11 mouse cellular contexts compared by ENCODE assay signal in the genomic region with DNA sequence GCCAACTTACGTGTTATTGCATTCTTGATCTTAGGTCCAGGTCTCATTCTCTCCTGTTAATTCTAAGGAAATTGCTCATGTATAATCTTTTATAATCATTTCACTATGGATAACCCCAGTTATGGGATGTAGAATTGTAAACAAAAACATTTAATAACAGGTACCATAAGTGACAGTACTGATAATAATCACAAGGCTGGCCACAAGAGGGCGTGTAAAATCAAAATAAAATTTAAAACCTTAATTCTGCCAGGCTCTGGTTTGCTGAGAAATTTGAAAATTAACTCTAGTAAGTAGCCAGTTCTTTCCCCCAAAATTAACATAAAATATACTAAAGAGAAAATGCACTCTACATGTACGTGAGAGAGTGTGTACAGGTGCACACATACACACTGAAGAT. TPM values are rescaled to one million over a fixed set of nuclear protein-coding genes. Genes with fewer than 3 reads are reported as not detected.
A peak's percentile ranks its signal among the peaks of the same experiment; 100 is the strongest.
DNase-seq lines count a peak whose midpoint lies in the region; ATAC-seq and TF ChIP-seq lines count a peak whose summit lies in the region.
"Had no signal": no experiment of that assay in that cellular context is flagged by ENCODE, and none has a peak within 500 bp of the region (broad histone marks: within the 10 kb centered on the region; RNA-seq: fewer than 3 reads in every experiment).

No protein-coding gene starts in this region.

- TF ChIP-seq CTCF in intestine, postnatal 0 days (IDR thresholded peaks at IDR 0.05; ENCODE audit: low read depth) = peak; percentile 48
- TF ChIP-seq CTCF in midbrain, postnatal 0 days (IDR thresholded peaks at IDR 0.05) = peak; percentile 70

- WGBS in intestine, postnatal 0 days = 70% methylated on average over 3 of the region's 3 CpGs
- WGBS in intestine, embryonic 15.5 days = 72% methylated on average over 3 of the region's 3 CpGs
- WGBS in embryonic facial prominence, embryonic 14.5 days = 66% methylated on average over 3 of the region's 3 CpGs
- WGBS in midbrain, postnatal 0 days = 71% methylated on average over 3 of the region's 3 CpGs

- ATAC-seq in intestine, postnatal 0 days = no peak
- ATAC-seq in intestine, embryonic 15.5 days = no peak
- no peak for ATAC-seq in embryonic facial prominence, embryonic 14.5 days (ENCODE audit: low read depth)
- ATAC-seq in midbrain, postnatal 0 days (ENCODE audit: low FRiP score) = no peak
- no peak for ATAC-seq in megakaryocyte-erythroid progenitor cell, adult 5-6 weeks (replicated peaks; ENCODE audit: low FRiP score, low TSS enrichment, poor library complexity, severe bottlenecking)

- no peaks in the 10 kb centered on the region for H3K27me3 ChIP-seq in intestine, postnatal 0 days (replicated peaks; ENCODE audit: control insufficient read depth, insufficient read depth, low read length)
- no peaks in the 10 kb centered on the region for H3K27me3 ChIP-seq in intestine, embryonic 15.5 days (replicated peaks)
- no peaks in the 10 kb centered on the region for H3K27me3 ChIP-seq in embryonic facial prominence, embryonic 14.5 days (replicated peaks; ENCODE audit: control insufficient read depth, insufficient read depth, low read length)
- H3K27me3 ChIP-seq in midbrain, postnatal 0 days (ENCODE audit: insufficient read depth, low read length) = no peaks in the 10 kb centered on the region
- H3K27me3 ChIP-seq: limb, embryonic 13.5 days had no signal

- no peaks in the 10 kb centered on the region for H3K9me3 ChIP-seq in intestine, postnatal 0 days (ENCODE audit: control insufficient read depth)
- no peaks in the 10 kb centered on the region for H3K9me3 ChIP-seq in intestine, embryonic 15.5 days
- H3K9me3 ChIP-seq in embryonic facial prominence, embryonic 14.5 days (ENCODE audit: control insufficient read depth, low read length) = no peaks in the 10 kb centered on the region
- no peaks in the 10 kb centered on the region for H3K9me3 ChIP-seq in midbrain, postnatal 0 days (ENCODE audit: low read length)
- H3K9me3 ChIP-seq: limb, embryonic 13.5 days had no signal

- H3K4me1 ChIP-seq in intestine, postnatal 0 days (replicated peaks; ENCODE audit: control insufficient read depth, insufficient read depth, low read length) = no peaks in the 10 kb centered on the region
- no peaks in the 10 kb centered on the region for H3K4me1 ChIP-seq in intestine, embryonic 15.5 days (replicated peaks)
- H3K4me1 ChIP-seq in embryonic facial prominence, embryonic 14.5 days (ENCODE audit: control insufficient read depth, insufficient read depth, low read length) = no peaks in the 10 kb centered on the region
- H3K4me1 ChIP-seq in midbrain, postnatal 0 days (ENCODE audit: insufficient read depth, low read length) = no peaks in the 10 kb centered on the region
- H3K4me1 ChIP-seq: limb, embryonic 13.5 days had no signal

- H3K27ac ChIP-seq in intestine, postnatal 0 days (ENCODE audit: low read depth, low read length) = no peak overlapping the region
- no peak overlapping the region for H3K27ac ChIP-seq in intestine, embryonic 15.5 days
- no peak overlapping the region for H3K27ac ChIP-seq in embryonic facial prominence, embryonic 14.5 days (replicated peaks; ENCODE audit: low read depth, low read length)
- no peak overlapping the region for H3K27ac ChIP-seq in midbrain, postnatal 0 days (ENCODE audit: low read depth, low read length)
- H3K27ac ChIP-seq: limb, embryonic 13.5 days had no signal

- H3K4me3 ChIP-seq in intestine, postnatal 0 days (ENCODE audit: low read depth, low read length) = no peak overlapping the region
- H3K4me3 ChIP-seq in intestine, embryonic 15.5 days (replicated peaks) = no peak overlapping the region
- H3K4me3 ChIP-seq in embryonic facial prominence, embryonic 14.5 days (ENCODE audit: low read depth, low read length) = no peak overlapping the region
- H3K4me3 ChIP-seq in midbrain, postnatal 0 days (ENCODE audit: low read depth, low read length) = no peak overlapping the region
- H3K4me3 ChIP-seq: limb, embryonic 13.5 days had no signal

- H3K36me3 ChIP-seq in intestine, postnatal 0 days (ENCODE audit: control insufficient read depth, insufficient read depth) = peaks cover 17% of the 10 kb centered on the region
- H3K36me3 ChIP-seq in intestine, embryonic 15.5 days = no peaks in the 10 kb centered on the region
- 0 out of 2 replicates have a peak, but pooled peaks cover 3% of the 10 kb centered on the region for H3K36me3 ChIP-seq in embryonic facial prominence, embryonic 14.5 days (ENCODE audit: control insufficient read depth, insufficient read depth, low read length)
- no peaks in the 10 kb centered on the region for H3K36me3 ChIP-seq in midbrain, postnatal 0 days (ENCODE audit: insufficient read depth, low read length)

- DNase-seq in lung, postnatal 14 days = peak; percentile 8
- no peak for DNase-seq in lung, postnatal 4 days
- DNase-seq in embryonic facial prominence, embryonic 14.5 days (ENCODE audit: low spot score) = peak; percentile 7
- peak; percentile 42 for DNase-seq in midbrain, postnatal 0 days (ENCODE audit: low spot score)
- no peak for DNase-seq in gastrocnemius, adult 18-20 months (ENCODE audit: low spot score)
- DNase-seq: heart, adult 18-20 months had no signal

- no peak overlapping the region for H3K9ac ChIP-seq in intestine, postnatal 0 days (ENCODE audit: low read depth, low read length)
- no peak overlapping the region for H3K9ac ChIP-seq in intestine, embryonic 15.5 days
- H3K9ac ChIP-seq in embryonic facial prominence, embryonic 14.5 days (ENCODE audit: low read depth, low read length) = no peak overlapping the region
- no peak overlapping the region for H3K9ac ChIP-seq in midbrain, postnatal 0 days (replicated peaks; ENCODE audit: low read length, poor library complexity, severe bottlenecking)
- H3K9ac ChIP-seq: limb, embryonic 13.5 days had no signal

- H3K4me2 ChIP-seq in intestine, postnatal 0 days (replicated peaks; ENCODE audit: low read depth) = no peak overlapping the region
- H3K4me2 ChIP-seq in intestine, embryonic 15.5 days (replicated peaks) = no peak overlapping the region
- no peak overlapping the region for H3K4me2 ChIP-seq in embryonic facial prominence, embryonic 14.5 days (ENCODE audit: low read depth, low read length)
- no peak overlapping the region for H3K4me2 ChIP-seq in midbrain, postnatal 0 days (ENCODE audit: low read depth, low read length, poor library complexity, severe bottlenecking)
- H3K4me2 ChIP-seq: limb, embryonic 13.5 days had no signal

RNA-seq across cellular contexts. Expression of a gene that starts 16.7 kb away (rescaled TPM):
- polyA plus RNA-seq in intestine, postnatal 0 days (2015; fragmentation: Nextera tagmentation; extraction: Ambion mirVana) = 39.8 and 41.6 TPM in 2 replicates
- polyA plus RNA-seq in intestine, embryonic 15.5 days (2015; fragmentation: Nextera tagmentation; extraction: Ambion mirVana) = 46.3 and 49.6 TPM in 2 replicates
- 42.7 and 48.7 TPM in 2 replicates for polyA plus RNA-seq in embryonic facial prominence, embryonic 14.5 days (2014; fragmentation: Nextera tagmentation; extraction: Ambion mirVana)
- 20.8 and 26.4 TPM in 2 replicates for total RNA-seq in midbrain, postnatal 0 days (2014; rRNA removed)
- 36.3 and 37.3 TPM in 2 replicates for polyA plus RNA-seq in midbrain, postnatal 0 days (2015; fragmentation: Nextera tagmentation; extraction: Ambion mirVana)
- total RNA-seq in megakaryocyte-erythroid progenitor cell, adult 5-6 weeks (2014; fragmentation: Nextera tagmentation) = 32.7 and 38.7 TPM in 2 replicates
- total RNA-seq in megakaryocyte-erythroid progenitor cell, adult 5-6 weeks (2017) = 26.8 and 43.5 TPM in 2 replicates
- 10 to 100 TPM; 12.1 to 12.4 TPM for total RNA-seq in gastrocnemius, adult 18-20 months (2021)

RNA-seq across cellular contexts. Expression of a gene that starts 16.9 kb away (rescaled TPM):
- 0.12 and 0.23 TPM in 2 replicates for polyA plus RNA-seq in intestine, postnatal 0 days (2015; fragmentation: Nextera tagmentation; extraction: Ambion mirVana)
- polyA plus RNA-seq in intestine, embryonic 15.5 days (2015; fragmentation: Nextera tagmentation; extraction: Ambion mirVana) = 0.11 and 0.19 TPM in 2 replicates
- polyA plus RNA-seq in embryonic facial prominence, embryonic 14.5 days (2014; fragmentation: Nextera tagmentation; extraction: Ambion mirVana) = not detected in 2 replicates
- not detected in 2 replicates for total RNA-seq in midbrain, postnatal 0 days (2014; rRNA removed)
- 0.06 and 0.27 TPM in 2 replicates for polyA plus RNA-seq in midbrain, postnatal 0 days (2015; fragmentation: Nextera tagmentation; extraction: Ambion mirVana)
- not detected in 2 replicates for total RNA-seq in megakaryocyte-erythroid progenitor cell, adult 5-6 weeks (2014; fragmentation: Nextera tagmentation)
- not detected in 2 replicates for total RNA-seq in megakaryocyte-erythroid progenitor cell, adult 5-6 weeks (2017)
- under 1 TPM; 0.07 to 0.14 TPM for total RNA-seq in gastrocnemius, adult 18-20 months (2021)

RNA-seq across cellular contexts. Expression of a gene that starts 47.3 kb away (rescaled TPM):
- not detected in 2 replicates for polyA plus RNA-seq in intestine, postnatal 0 days (2015; fragmentation: Nextera tagmentation; extraction: Ambion mirVana)
- polyA plus RNA-seq in intestine, embryonic 15.5 days (2015; fragmentation: Nextera tagmentation; extraction: Ambion mirVana) = not detected in 2 replicates
- polyA plus RNA-seq in embryonic facial prominence, embryonic 14.5 days (2014; fragmentation: Nextera tagmentation; extraction: Ambion mirVana) = 0.51 TPM in 1 of 2 replicates, not detected in the other
- 0.19 and 0.93 TPM in 2 replicates for total RNA-seq in midbrain, postnatal 0 days (2014; rRNA removed)
- 0.70 and 1.7 TPM in 2 replicates for polyA plus RNA-seq in midbrain, postnatal 0 days (2015; fragmentation: Nextera tagmentation; extraction: Ambion mirVana)
- total RNA-seq in megakaryocyte-erythroid progenitor cell, adult 5-6 weeks (2014; fragmentation: Nextera tagmentation) = not detected in 2 replicates
- not detected in 2 replicates for total RNA-seq in megakaryocyte-erythroid progenitor cell, adult 5-6 weeks (2017)
- total RNA-seq in gastrocnemius, adult 18-20 months (2021) = not detected
- total RNA-seq: heart, adult 18-20 months had no signal
- polyA plus RNA-seq: stomach, embryonic 16.5 days had no signal

Comparison
In these comparisons a context has a peak if more than half of its experiments do, and no peak if none do; other contexts are left out.
1. DNase-seq: peak in lung, postnatal 14 days (single experiment), embryonic facial prominence, embryonic 14.5 days (single experiment) and midbrain, postnatal 0 days (single experiment); none in lung, postnatal 4 days (0 of 2) and gastrocnemius, adult 18-20 months (single experiment).